Mouse (Mus musculus): Measurements from ENCODE around the gene Tac2. TPM values are rescaled to one million over a fixed set of nuclear protein-coding genes. Genes with fewer than 3 reads are reported as not detected.

Tac2 gene
- total and polyA plus RNA-seq, 3 experiments: 0.32 TPM; not detected in 2

DNA sequence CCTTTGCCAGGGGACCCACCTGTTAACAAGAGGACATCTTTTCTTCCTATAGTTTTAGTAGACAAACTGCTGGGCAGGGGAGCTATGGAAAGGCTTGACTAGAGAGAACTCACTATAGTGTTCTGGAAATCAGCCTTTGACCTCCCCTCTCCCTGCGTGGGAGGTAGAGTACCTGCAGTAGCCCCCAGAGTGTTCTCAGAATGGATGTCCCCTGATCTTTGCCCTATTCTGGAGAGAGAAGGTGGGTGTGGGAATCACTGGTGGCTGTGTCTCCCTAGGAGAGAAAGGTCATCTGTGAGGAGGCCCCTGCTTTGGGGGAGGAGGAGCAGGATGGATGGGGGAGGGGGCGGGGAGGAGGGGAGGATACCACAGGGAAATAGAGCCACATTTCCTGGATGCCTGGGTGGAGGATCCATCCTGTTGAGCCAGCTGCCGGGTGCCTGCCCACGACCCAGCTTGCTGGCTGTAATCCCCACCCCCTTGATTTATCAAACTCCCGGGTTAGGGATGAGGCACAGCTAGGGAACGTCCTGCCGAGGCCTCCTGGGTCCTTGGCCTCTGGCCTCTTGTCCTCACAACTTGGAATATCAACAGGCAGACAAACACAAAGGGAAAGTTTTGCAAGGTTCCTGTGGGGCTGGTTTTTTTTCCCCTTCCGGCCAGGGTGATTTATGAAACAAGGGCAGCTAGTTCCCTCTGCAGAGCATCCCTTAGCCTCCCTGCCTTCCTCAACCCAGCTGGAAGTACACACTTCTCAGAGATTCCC, 24.8 kb downstream of the Tac2 start:
- Histone ChIP-seq H3K4me3 (ENCODE audit: control insufficient read depth in 1 of 2, insufficient read depth in 1 of 2, low read depth in 2 of 2, low read length in 2 of 2) (no peak overlapping the region), H3K79me2 (ENCODE audit: control insufficient read depth, insufficient read depth, low read length, poor library complexity) (no peaks in the 10 kb centered on the region), H3K36me3 (ENCODE audit: control insufficient read depth in 1 of 2, insufficient read depth in 2 of 2, low read length in 2 of 2) (peaks cover 0 to 5% of the 10 kb centered on the region in 2 experiments; a peak in 2 of 4 replicates), H3K4me1 (ENCODE audit: control insufficient read depth in 1 of 2, insufficient read depth in 2 of 2, low read length in 2 of 2) (peaks cover 5% of the 10 kb centered on the region in 2 experiments; a peak in 1 of 4 replicates), H3K27ac (ENCODE audit: control insufficient read depth, low read depth, low read length) (no peak overlapping the region), H3K27me3 (ENCODE audit: control insufficient read depth in 1 of 2, insufficient read depth in 2 of 2, low read length in 2 of 2) (no peaks in the 10 kb centered on the region), H3K9ac (ENCODE audit: control insufficient read depth, low read depth, low read length, poor library complexity, severe bottlenecking) (no peak overlapping the region), H3K9me3 (replicated peaks; ENCODE audit: insufficient read depth, low read length) (no peaks in the 10 kb centered on the region)
- DNase-seq (ENCODE audit: low read depth, low spot score): no peak
- TF ChIP-seq HCFC1 (IDR thresholded peaks at IDR 0.05; ENCODE audit: low read depth, low read length): no peak
- no peak for TF ChIP-seq ETS1 (IDR thresholded peaks at IDR 0.05; ENCODE audit: low read depth, low read length)
- TF ChIP-seq ZMIZ1 (IDR thresholded peaks at IDR 0.05; ENCODE audit: low read depth, low read length): no peak
- TF ChIP-seq TCF12 (IDR thresholded peaks at IDR 0.05; ENCODE audit: low read depth, low read length): no peak
- no peak for TF ChIP-seq EP300 (IDR thresholded peaks at IDR 0.05; ENCODE audit: low read depth in 1 of 2, low read length in 2 of 2)
- TF ChIP-seq E2F4 (IDR thresholded peaks at IDR 0.05; ENCODE audit: borderline replicate concordance, low read depth, low read length): no peak
- no peak for TF ChIP-seq NELFE (IDR thresholded peaks at IDR 0.05; ENCODE audit: low read depth, low read length)
- no peak for TF ChIP-seq CTCF (IDR thresholded peaks at IDR 0.05 in 2 of 3, conservative IDR thresholded peaks at IDR 0.05 in 1 of 3; ENCODE audit: control insufficient read depth in 1 of 3, insufficient read depth in 1 of 3, low read depth in 2 of 3, low read length in 3 of 3, poor library complexity in 1 of 3, severe bottlenecking in 1 of 3)
- no peak for TF ChIP-seq RAD21 (IDR thresholded peaks at IDR 0.05; ENCODE audit: low read depth, low read length)
- no peak for TF ChIP-seq SMC3 (IDR thresholded peaks at IDR 0.05; ENCODE audit: low read depth, low read length)
- no peak for TF ChIP-seq CHD2 (IDR thresholded peaks at IDR 0.05; ENCODE audit: low read length)
- no peak for TF ChIP-seq POLR2AphosphoS5 (IDR thresholded peaks at IDR 0.05; ENCODE audit: borderline replicate concordance, low read depth, low read length)
- TF ChIP-seq RCOR1 (IDR thresholded peaks at IDR 0.05; ENCODE audit: low read depth, low read length): no peak
- TF ChIP-seq JUND (IDR thresholded peaks at IDR 0.05; ENCODE audit: low read depth, low read length): no peak
- TF ChIP-seq ZKSCAN1 (IDR thresholded peaks at IDR 0.05; ENCODE audit: low read depth, low read length): no peak

DNA sequence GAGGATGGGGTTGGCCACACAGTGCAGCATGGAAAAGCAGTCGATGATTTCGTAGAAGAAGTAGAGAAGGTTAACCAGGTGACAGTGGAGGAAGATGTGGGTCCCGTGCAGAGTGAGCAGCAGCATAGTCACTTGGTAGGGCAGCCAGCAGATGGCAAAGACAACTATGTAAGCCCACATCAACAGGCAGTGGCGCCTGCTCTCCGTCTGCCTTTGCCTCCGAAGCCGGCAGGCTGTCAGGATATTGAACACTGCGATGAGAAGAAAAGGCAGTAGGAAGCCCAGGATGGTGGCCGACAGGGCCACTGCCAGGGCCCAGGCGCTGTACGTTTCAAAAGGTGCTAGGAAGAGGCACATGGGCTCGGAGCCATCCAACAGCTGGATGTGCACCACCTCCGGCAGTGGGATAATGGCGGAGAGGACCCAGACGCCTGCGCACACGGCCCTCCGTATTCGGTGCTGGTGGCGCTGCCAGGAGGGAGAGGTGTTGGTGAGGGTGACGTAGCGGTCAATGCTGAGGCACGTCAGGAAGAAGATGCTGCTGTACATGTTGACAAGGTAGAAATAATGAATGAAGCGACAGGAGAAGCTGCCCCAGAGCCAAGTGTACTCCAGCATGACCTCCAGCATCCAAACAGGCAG, 26.0 kb downstream of the Tac2 start:
- H3K27ac ChIP-seq (ENCODE audit: control insufficient read depth, low read depth, low read length): no peak overlapping the region
- H3K9me3 ChIP-seq (replicated peaks; ENCODE audit: insufficient read depth, low read length): no peaks in the 10 kb centered on the region
- H3K27me3 ChIP-seq (ENCODE audit: control insufficient read depth in 1 of 2, insufficient read depth in 2 of 2, low read length in 2 of 2): no peaks in the 10 kb centered on the region
- H3K79me2 ChIP-seq (ENCODE audit: control insufficient read depth, insufficient read depth, low read length, poor library complexity): no peaks in the 10 kb centered on the region
- TF ChIP-seq MAX (IDR thresholded peaks at IDR 0.05; ENCODE audit: low read length) (no peak), ZMIZ1 (IDR thresholded peaks at IDR 0.05; ENCODE audit: low read depth, low read length) (no peak), JUND (IDR thresholded peaks at IDR 0.05; ENCODE audit: low read depth, low read length) (no peak)
- H3K9ac ChIP-seq (ENCODE audit: control insufficient read depth, low read depth, low read length, poor library complexity, severe bottlenecking): no peak overlapping the region
- no peak for DNase-seq (ENCODE audit: low read depth, low spot score)
- H3K4me3 ChIP-seq (ENCODE audit: control insufficient read depth in 1 of 2, insufficient read depth in 1 of 2, low read depth in 2 of 2, low read length in 2 of 2): no peak overlapping the region
- peaks cover 5 to 17% of the 10 kb centered on the region in 2 experiments; a peak in 3 of 4 replicates for H3K4me1 ChIP-seq (ENCODE audit: control insufficient read depth in 1 of 2, insufficient read depth in 2 of 2, low read length in 2 of 2)
- peaks cover 0 to 16% of the 10 kb centered on the region in 2 experiments; a peak in 2 of 4 replicates for H3K36me3 ChIP-seq (ENCODE audit: control insufficient read depth in 1 of 2, insufficient read depth in 2 of 2, low read length in 2 of 2)
